Mouse (Mus musculus) small intestine, adult 2 months (tissue): ENCODE measurements around the gene Zfp622. TPM values are rescaled to one million over a fixed set of nuclear protein-coding genes. Genes with fewer than 3 reads are reported as not detected.

Experiments used
- H3K27ac ChIP-seq: fragments of 200-500 bp; 2 replicates; pipeline ENCODE4 v1.5.1; 2012; ENCODE audit warnings: low read depth, low read length, control low read depth, inconsistent platforms; ENCODE audit not compliant: insufficient read depth
- H3K27me3 ChIP-seq: fragments of 200-500 bp; 2 replicates; pipeline ENCODE4 v1.6.1; 2012; ENCODE audit warnings: mild to moderate bottlenecking, moderate library complexity, low read length, inconsistent platforms; ENCODE audit not compliant: control insufficient read depth, insufficient read depth
- H3K36me3 ChIP-seq: fragments of 200-500 bp; 2 replicates; pipeline ENCODE4 v1.6.1; 2012; ENCODE audit warnings: mild to moderate bottlenecking, low read length, control low read depth, inconsistent platforms; ENCODE audit not compliant: control insufficient read depth, insufficient read depth
- H3K4me1 ChIP-seq: fragments of 200-500 bp; 2 replicates; pipeline ENCODE4 v1.6.1; 2012; ENCODE audit warnings: low read length, inconsistent platforms, mixed read lengths; ENCODE audit not compliant: control insufficient read depth, insufficient read depth, insufficient read length
- H3K4me3 ChIP-seq: fragments of 200-500 bp; 2 replicates; pipeline ENCODE4 v1.5.1; 2012; ENCODE audit warnings: low read depth, mild to moderate bottlenecking, control low read depth, inconsistent platforms, low read length, moderate library complexity
- CTCF ChIP-seq: fragments of 200-500 bp; IDR thresholded peaks from 2 replicates; pipeline ENCODE4 v1.5.1; 2012; ENCODE audit warnings: low read depth, mild to moderate bottlenecking, control low read depth, inconsistent platforms, low read length, moderate library complexity, mixed read lengths; ENCODE audit not compliant: insufficient replicate concordance, insufficient read length; ENCODE audit errors: extremely low read depth
- POLR2A ChIP-seq: fragments of 200-500 bp; IDR thresholded peaks from 2 replicates; pipeline ENCODE4 v1.6.1; 2012; ENCODE audit warnings: low read depth, mild to moderate bottlenecking, control low read depth, inconsistent platforms, low read length, moderate library complexity
- WGBS: fragments of 180-500 bp; shearing (Covaris S2); methylation state at CpG from one replicate; pipeline ENCODE4 v1.1.7; 2018; 5-methylcytosine and 5-hydroxymethylcytosine counted together
- polyA plus RNA-seq: library from polyadenylated mRNA; depleted of rRNA; stranded (reverse); fragments of >200 nt; gene quantifications from 2 replicates; pipeline ENCODE4 v1.2.3, GENCODE M21; 2012

Zfp622 gene
- polyA plus RNA-seq, 1 experiment: 30.2 TPM

GRCm38 (mm10) chr15:25945224-25945623 is 38.9 kb upstream of the Zfp622 start:
- no peaks in the 10 kb centered on the region for H3K27me3 ChIP-seq
- 0 out of 2 replicates have a peak overlapping the region, but pooled peaks have one; percentile 14 for H3K27ac ChIP-seq
- H3K4me1 ChIP-seq: peaks cover 13% of the 10 kb centered on the region
- H3K36me3 ChIP-seq: no peaks in the 10 kb centered on the region
- TF ChIP-seq CTCF: no peak
- TF ChIP-seq POLR2A: no peak
- WGBS: 29% methylated on average over 8 of the region's 8 CpGs
- no peak overlapping the region for H3K4me3 ChIP-seq

GRCm38 (mm10) chr15:25946482-25946881 is 37.7 kb upstream of the Zfp622 start:
- no peak overlapping the region for H3K27ac ChIP-seq
- peaks cover 13% of the 10 kb centered on the region for H3K4me1 ChIP-seq
- H3K36me3 ChIP-seq: no peaks in the 10 kb centered on the region
- TF ChIP-seq POLR2A (no peak), CTCF (no peak)
- no peaks in the 10 kb centered on the region for H3K27me3 ChIP-seq
- no peak overlapping the region for H3K4me3 ChIP-seq
- 90% methylated on average over 7 of the region's 7 CpGs for WGBS

- Histone ChIP-seq H3K4me1 (peaks cover 12% of the 10 kb centered on the region; the same call in 1 of the 2 replicates), H3K4me3 (no peak overlapping the region), H3K27ac (no peak overlapping the region), H3K27me3 (no peaks in the 10 kb centered on the region), H3K36me3 (no peaks in the 10 kb centered on the region)
- no peak for TF ChIP-seq CTCF
- no peak for TF ChIP-seq POLR2A
- WGBS: 82% methylated on average over 8 of the region's 8 CpGs
Observed at GRCm38 (mm10) chr15:25947383-25947782, 36.8 kb upstream of the Zfp622 start.

GRCm38 (mm10) chr15:25948257-25949223 is 35.6 kb upstream of the Zfp622 start:
- no peak overlapping the region for H3K4me3 ChIP-seq
- H3K27me3 ChIP-seq: no peaks in the 10 kb centered on the region
- H3K36me3 ChIP-seq: no peaks in the 10 kb centered on the region
- H3K27ac ChIP-seq: no peak overlapping the region
- TF ChIP-seq POLR2A: no peak
- TF ChIP-seq CTCF: no peak
- H3K4me1 ChIP-seq: peaks cover 8% of the 10 kb centered on the region; the same call in 1 of the 2 replicates
- 64% methylated on average over 26 of the region's 26 CpGs for WGBS

- no peaks in the 10 kb centered on the region for H3K36me3 ChIP-seq
- no peak for TF ChIP-seq CTCF
- no peak for TF ChIP-seq POLR2A
- H3K27me3 ChIP-seq: no peaks in the 10 kb centered on the region
- no peak overlapping the region for H3K27ac ChIP-seq
- H3K4me1 ChIP-seq: peaks cover 6% of the 10 kb centered on the region; the same call in 1 of the 2 replicates
- H3K4me3 ChIP-seq: no peak overlapping the region
- 87% methylated on average over 9 of the region's 9 CpGs for WGBS
Observed at GRCm38 (mm10) chr15:25949696-25950095, 34.5 kb upstream of the Zfp622 start.

GRCm38 (mm10) chr15:25950584-25950983 is 33.6 kb upstream of the Zfp622 start:
- H3K4me3 ChIP-seq: no peak overlapping the region
- H3K4me1 ChIP-seq: peaks cover 4% of the 10 kb centered on the region; the same call in 1 of the 2 replicates
- no peaks in the 10 kb centered on the region for H3K36me3 ChIP-seq
- 62% methylated on average over 5 of the region's 5 CpGs for WGBS
- TF ChIP-seq CTCF: no peak
- no peak for TF ChIP-seq POLR2A
- H3K27me3 ChIP-seq: no peaks in the 10 kb centered on the region
- H3K27ac ChIP-seq: no peak overlapping the region

- Histone ChIP-seq H3K4me3 (no peak overlapping the region), H3K27me3 (no peaks in the 10 kb centered on the region), H3K36me3 (no peaks in the 10 kb centered on the region), H3K27ac (no peak overlapping the region), H3K4me1 (peaks cover 4% of the 10 kb centered on the region; the same call in 1 of the 2 replicates)
- TF ChIP-seq CTCF (no peak), POLR2A (no peak)
- 59% methylated on average over 4 of the region's 4 CpGs for WGBS
Observed at GRCm38 (mm10) chr15:25951037-25951436, 33.1 kb upstream of the Zfp622 start.
